Mouse (Mus musculus) brain, embryonic 14.5 days (tissue): ENCODE data around the gene Sec31a.

ENCODE experiments used
- CTCF ChIP-seq: fragments of 200-500 bp; IDR thresholded peaks from 2 replicates; pipeline ENCODE4 v1.5.1; 2012; ENCODE audit warnings: inconsistent platforms, mild to moderate bottlenecking, moderate library complexity, borderline replicate concordance; ENCODE audit not compliant: insufficient read depth, insufficient read length; ENCODE audit errors: extremely low read depth
- POLR2A ChIP-seq: fragments of 200-500 bp; IDR thresholded peaks from 2 replicates; pipeline ENCODE4 v1.6.1; 2012; ENCODE audit warnings: mild to moderate bottlenecking, inconsistent platforms, borderline replicate concordance; ENCODE audit not compliant: poor library complexity, insufficient read depth, insufficient read length, severe bottlenecking; ENCODE audit errors: extremely low read depth

- TF ChIP-seq POLR2A (no peak), CTCF (no peak)
These were observed 62.8 kb downstream of the Sec31a start for GRCm38 (mm10) chr5:100352986-100353848.
